In the genomic region with DNA sequence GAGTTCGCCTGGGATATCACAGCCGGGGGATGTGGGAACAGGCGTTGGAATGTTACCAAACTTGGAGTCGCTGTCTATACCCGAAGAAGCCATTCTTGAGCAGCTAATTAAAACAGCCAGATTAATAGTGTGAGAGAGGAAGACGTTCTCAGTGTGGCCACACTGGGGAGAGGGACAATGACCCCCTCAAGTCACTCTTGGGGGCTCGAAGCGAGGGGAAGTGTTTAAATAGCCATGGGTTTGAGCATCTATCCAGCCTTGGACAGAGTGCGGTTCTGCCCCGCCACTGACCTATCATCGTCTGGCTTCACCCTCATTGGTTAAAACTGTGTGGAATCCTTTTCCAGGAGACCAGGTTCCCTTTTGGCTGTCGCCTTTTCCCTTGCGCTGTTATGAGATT, we compare ENCODE assay signal across 9 mouse cellular contexts. TPM values are rescaled to one million over a fixed set of nuclear protein-coding genes. Genes with fewer than 3 reads are reported as not detected.
DNase-seq lines count a peak whose midpoint lies in the region; ATAC-seq lines count a peak whose summit lies in the region.
"Had no signal": no experiment of that assay in that cellular context is flagged by ENCODE, and none has a peak within 500 bp of the region (broad histone marks: within the 10 kb centered on the region; RNA-seq: fewer than 3 reads in every experiment).

No protein-coding gene starts in this region.

- 17% methylated on average over 13 of the region's 13 CpGs for WGBS in heart, embryonic 10.5 days
- whole genome bisulfite sequencing in forebrain, embryonic 15.5 days, result 29% methylated on average over 13 of the region's 13 CpGs
- WGBS in liver, embryonic 13.5 days (ENCODE audit: insufficient replicate concordance), result 19% methylated on average over 13 of the region's 13 CpGs

- H3K27me3 ChIP-seq in heart, embryonic 10.5 days (ENCODE audit: insufficient read depth, poor library complexity, severe bottlenecking), result no peaks in the 10 kb centered on the region
- H3K27me3 ChIP-seq in forebrain, embryonic 15.5 days, result no peaks in the 10 kb centered on the region
- peaks cover 22% of the 10 kb centered on the region; the same call in 1 of the 2 replicates for H3K27me3 ChIP-seq in liver, embryonic 13.5 days

- H3K36me3 ChIP-seq in heart, embryonic 10.5 days, result 0 out of 2 replicates have a peak, but pooled peaks cover 2% of the 10 kb centered on the region
- no peaks in the 10 kb centered on the region for H3K36me3 ChIP-seq in forebrain, embryonic 15.5 days
- H3K36me3 ChIP-seq in liver, embryonic 13.5 days, result no peaks in the 10 kb centered on the region

- no peaks in the 10 kb centered on the region for H3K9me3 ChIP-seq in heart, embryonic 10.5 days
- H3K9me3 ChIP-seq in forebrain, embryonic 15.5 days, result no peaks in the 10 kb centered on the region
- no peaks in the 10 kb centered on the region for H3K9me3 ChIP-seq in liver, embryonic 13.5 days (replicated peaks)

- no peak overlapping the region; the same call in 1 of the 2 replicates for H3K9ac ChIP-seq in forebrain, embryonic 15.5 days (replicated peaks)
- H3K9ac ChIP-seq in liver, embryonic 13.5 days, result no peak overlapping the region

- ATAC-seq in forebrain, embryonic 15.5 days (replicated peaks), result no peak
- ATAC-seq in liver, embryonic 13.5 days (ENCODE audit: low read depth), result no peak

- peak overlapping the region; percentile 25; the same call in 1 of the 2 replicates for H3K4me2 ChIP-seq in forebrain, embryonic 15.5 days (replicated peaks)
- peak overlapping the region; percentile 45 for H3K4me2 ChIP-seq in liver, embryonic 13.5 days

- peak overlapping the region; percentile 90 for H3K27ac ChIP-seq in heart, embryonic 10.5 days
- H3K27ac ChIP-seq in forebrain, embryonic 15.5 days (replicated peaks), result peak overlapping the region; percentile 61
- peak overlapping the region; percentile 74 for H3K27ac ChIP-seq in liver, embryonic 13.5 days

- H3K4me1 ChIP-seq in heart, embryonic 10.5 days, result peaks cover 99% of the 10 kb centered on the region
- H3K4me1 ChIP-seq in forebrain, embryonic 15.5 days, result peaks cover 34% of the 10 kb centered on the region
- peaks cover 77% of the 10 kb centered on the region for H3K4me1 ChIP-seq in liver, embryonic 13.5 days (replicated peaks)

- no peak for DNase-seq in heart, embryonic 10.5 days (ENCODE audit: low spot score)
- no peak for DNase-seq in heart, adult 9 months (ENCODE audit: low spot score in 2 of 2)
- peak; percentile 61 for DNase-seq in 3T3-L1 (ENCODE audit: low read depth, low spot score)
- DNase-seq in liver, embryonic 13.5 days, result no peak
- DNase-seq in adrenal gland, postnatal 14 days, result no peak
- DNase-seq in thymus, postnatal 14 days, result no peak
- no peak for DNase-seq in cerebellum, adult 11 months

- H3K4me3 ChIP-seq in heart, embryonic 10.5 days, result peak overlapping the region; percentile 42
- H3K4me3 ChIP-seq in forebrain, embryonic 15.5 days, result no peak overlapping the region
- no peak overlapping the region for H3K4me3 ChIP-seq in liver, embryonic 13.5 days (replicated peaks)

RNA-seq across cellular contexts. Expression of gene Gm21969, which starts 4.6 kb away (rescaled TPM):
- not detected in 2 replicates for polyA plus RNA-seq in heart, embryonic 10.5 days (2016; fragmentation: Nextera tagmentation; extraction: Ambion mirVana)
- not detected in 2 replicates for polyA plus RNA-seq in forebrain, embryonic 15.5 days (2015; fragmentation: Nextera tagmentation; extraction: Ambion mirVana)
- not detected in 2 replicates for polyA plus RNA-seq in liver, embryonic 13.5 days (2015; fragmentation: Nextera tagmentation; extraction: Ambion mirVana)
- total RNA-seq in adrenal gland, postnatal 14 days (2021), result not detected in 2 replicates
- polyA plus RNA-seq: large intestine, adult 2 months had no signal

RNA-seq across cellular contexts. Expression of gene Aldh4a1, which starts 24.3 kb away (rescaled TPM):
- 28.0 and 28.3 TPM in 2 replicates for polyA plus RNA-seq in heart, embryonic 10.5 days (2016; fragmentation: Nextera tagmentation; extraction: Ambion mirVana)
- polyA plus RNA-seq in forebrain, embryonic 15.5 days (2015; fragmentation: Nextera tagmentation; extraction: Ambion mirVana), result 27.7 and 29.5 TPM in 2 replicates
- 50.2 and 57.3 TPM in 2 replicates for polyA plus RNA-seq in liver, embryonic 13.5 days (2015; fragmentation: Nextera tagmentation; extraction: Ambion mirVana)
- 54.4 and 97.6 TPM in 2 replicates for total RNA-seq in adrenal gland, postnatal 14 days (2021)

RNA-seq across cellular contexts. Expression of gene Tas1r2, which starts 55.0 kb away (rescaled TPM):
- polyA plus RNA-seq in heart, embryonic 10.5 days (2016; fragmentation: Nextera tagmentation; extraction: Ambion mirVana), result not detected in 2 replicates
- not detected in 2 replicates for polyA plus RNA-seq in forebrain, embryonic 15.5 days (2015; fragmentation: Nextera tagmentation; extraction: Ambion mirVana)
- not detected in 2 replicates for polyA plus RNA-seq in liver, embryonic 13.5 days (2015; fragmentation: Nextera tagmentation; extraction: Ambion mirVana)
- not detected in 2 replicates for total RNA-seq in adrenal gland, postnatal 14 days (2021)
- polyA plus RNA-seq: large intestine, adult 2 months had no signal
